Mouse (Mus musculus) small intestine, adult 2 months (tissue): ENCODE results near the gene Ssbp2.

Source experiments
- CTCF ChIP-seq: fragments of 200-500 bp; IDR thresholded peaks from 2 replicates; pipeline ENCODE4 v1.5.1; 2012; ENCODE audit warnings: low read depth, mild to moderate bottlenecking, control low read depth, inconsistent platforms, low read length, moderate library complexity, mixed read lengths; ENCODE audit not compliant: insufficient replicate concordance, insufficient read length; ENCODE audit errors: extremely low read depth
- POLR2A ChIP-seq: fragments of 200-500 bp; IDR thresholded peaks from 2 replicates; pipeline ENCODE4 v1.6.1; 2012; ENCODE audit warnings: low read depth, mild to moderate bottlenecking, control low read depth, inconsistent platforms, low read length, moderate library complexity

- no peak for TF ChIP-seq CTCF
- no peak for TF ChIP-seq POLR2A
Measured at GRCm38 (mm10) chr13:91492133-91492532, 32.0 kb downstream of the Ssbp2 start.
